Mouse (Mus musculus): ENCODE results near the gene Satb1.

DNA sequence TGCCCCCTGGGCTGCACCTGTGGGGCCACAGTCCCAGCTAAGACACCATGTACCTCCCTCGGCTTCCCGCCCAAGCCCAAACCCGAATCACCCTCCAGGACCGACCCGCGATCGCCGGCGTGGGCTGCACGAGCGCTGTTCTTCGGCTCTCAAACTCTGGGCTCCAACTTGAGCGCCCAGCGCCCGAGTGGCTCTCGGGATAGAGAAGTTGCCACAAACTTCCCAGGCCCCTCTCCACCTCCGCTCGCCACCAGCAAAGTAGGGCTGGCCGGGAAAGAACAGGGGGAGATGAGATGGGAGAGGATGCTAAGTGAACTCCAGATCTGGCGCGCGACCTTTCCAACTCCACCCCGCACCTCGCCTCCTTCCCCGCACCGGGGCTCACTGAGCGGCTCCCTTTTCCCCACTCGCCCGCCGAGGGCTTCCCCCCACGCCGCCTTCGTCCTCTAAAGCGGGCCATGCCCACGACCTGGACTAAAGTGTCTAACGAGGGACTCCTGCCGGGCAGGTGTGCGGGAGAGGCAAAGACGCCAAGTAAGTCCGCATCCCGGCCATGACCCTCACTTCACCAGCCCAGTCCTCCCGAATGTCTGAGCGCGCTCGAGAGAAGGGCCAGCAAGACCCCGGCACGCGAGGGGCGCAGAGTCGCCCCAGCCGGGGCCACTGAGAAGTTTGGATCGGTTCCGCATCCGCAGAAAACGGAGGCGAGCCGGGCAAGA is 1.2 kb downstream of the Satb1 start:
- no peak for TF ChIP-seq CTCF (IDR thresholded peaks at IDR 0.05; ENCODE audit: low read depth)
- TF ChIP-seq EP300 (IDR thresholded peaks at IDR 0.05; ENCODE audit: low read depth): no peak

Data from heart, postnatal 0 days (tissue).